Mouse (Mus musculus) liver, adult 2 months (tissue): ENCODE measurements at regions not wholly inside any gene's neighbourhood (a gene's known extent, or its start where the extent isn't known, plus 50 kb on each side); places are given as distances from the start of the nearest gene placed in this dataset.
"Not testable (repeated sequence)": the region's sequence is repeated elsewhere in the genome, so short reads cannot be mapped to it uniquely, and the experiment has no call there.

Experiments used
- CTCF ChIP-seq: fragments of 200-500 bp; IDR thresholded peaks from 2 replicates; pipeline ENCODE4 v1.5.1; 2011; ENCODE audit warnings: low read depth, low read length, control low read depth
- POLR2A ChIP-seq: fragments of 200-500 bp; IDR thresholded peaks from 2 replicates; pipeline ENCODE4 v1.6.1; 2011; ENCODE audit warnings: low read length, control low read depth; ENCODE audit not compliant: insufficient read depth; ENCODE audit errors: extremely low read depth

DNA sequence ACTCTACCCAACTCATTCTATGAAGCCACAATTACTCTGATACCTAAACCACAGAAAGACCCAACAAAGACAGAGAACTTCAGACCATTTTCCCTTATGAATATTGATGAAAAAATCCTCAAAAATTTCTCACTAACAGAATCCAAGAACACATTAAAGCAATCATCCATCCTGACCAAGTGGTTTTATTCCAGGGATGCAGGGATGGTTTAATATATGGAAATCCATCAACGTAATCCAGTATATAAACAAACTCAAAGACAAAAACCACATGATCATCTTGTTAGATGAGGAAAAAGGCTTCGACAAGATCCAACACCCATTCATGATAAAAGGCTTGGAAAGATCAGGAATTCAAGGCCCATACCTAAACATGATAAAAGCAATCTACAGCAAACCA lies 772.3 kb downstream of the Kcna4 start:
- TF ChIP-seq CTCF, POLR2A: not testable (repeated sequence)
